Mouse (Mus musculus) adrenal gland, postnatal 0 days (tissue): ENCODE results near the gene Dmap1. TPM values are rescaled to one million over a fixed set of nuclear protein-coding genes. Genes with fewer than 3 reads are reported as not detected.

Experiments used
- polyA plus RNA-seq: library from polyadenylated mRNA; unstranded; fragments of >200 nt; fragmentation: Nextera tagmentation; extraction: Ambion mirVana; gene quantifications from 2 replicates; pipeline ENCODE4 v1.2.1, GENCODE M21; 2015

Dmap1 gene
- 36.1 and 45.0 TPM in 2 replicates for polyA plus RNA-seq

DNA sequence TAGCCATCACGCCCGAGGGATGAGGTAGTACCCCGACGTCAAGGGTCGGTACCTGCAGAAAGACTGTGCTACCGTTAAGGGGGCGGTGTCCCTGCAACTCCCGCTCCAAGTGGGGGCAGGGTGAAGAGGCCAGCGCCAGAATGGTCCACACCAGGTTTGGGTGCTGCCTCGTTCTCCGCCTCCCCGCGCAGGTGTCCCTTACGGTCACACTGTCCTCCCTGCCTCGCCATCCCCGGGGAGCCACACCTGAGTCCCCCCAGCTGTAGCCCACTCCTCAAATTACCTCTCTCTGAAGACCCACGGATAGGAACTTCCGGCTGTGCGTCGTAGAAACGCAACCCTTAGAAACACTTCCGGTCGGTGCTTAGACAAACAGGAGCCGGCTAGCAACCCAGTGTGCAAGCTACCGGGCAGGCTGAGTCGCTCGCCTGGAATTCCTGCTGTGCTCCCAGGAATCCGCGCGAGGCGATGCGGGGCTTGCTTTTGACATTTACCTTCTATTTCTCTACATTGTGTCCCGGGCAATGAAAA lies at the start of gene Dmap1:
TSS of gene Dmap1 (minus strand) at position 343 of the 531 bp plus-strand sequence.

GRCm38 (mm10) chr4:117724112-117724511 lies 42.0 kb upstream of the Dmap1 start, which contains the start of gene Gm12845:
Gene Gm12845 (plus strand): TSS chr4:117724412.

Other genes with a start within 250 kb of the Dmap1 start
- gene Rnf220, start 185.2 kb downstream of the Dmap1 start, polyA plus RNA-seq: 52.5 and 70.5 TPM in 2 replicates
- gene Eri3, start 131.9 kb downstream of the Dmap1 start, polyA plus RNA-seq: 114 and 119 TPM in 2 replicates
- not detected in 2 replicates for gene Gm12845, start 42.1 kb upstream of the Dmap1 start, polyA plus RNA-seq
- not detected in 2 replicates for gene Klf17, start 83.4 kb upstream of the Dmap1 start, polyA plus RNA-seq
- gene Slc6a9, start 152.2 kb upstream of the Dmap1 start, polyA plus RNA-seq: 5.9 and 10.5 TPM in 2 replicates
- gene Ccdc24, start 190.3 kb upstream of the Dmap1 start, polyA plus RNA-seq: 1.0 and 1.1 TPM in 2 replicates
- gene B4galt2, start 201.2 kb upstream of the Dmap1 start, polyA plus RNA-seq: 21.2 and 22.0 TPM in 2 replicates
- 317 and 371 TPM in 2 replicates for gene Atp6v0b, start 205.1 kb upstream of the Dmap1 start, polyA plus RNA-seq
- 6.3 and 9.2 TPM in 2 replicates for gene Dph2, start 209.8 kb upstream of the Dmap1 start, polyA plus RNA-seq
- gene Ipo13, start 232.7 kb upstream of the Dmap1 start, polyA plus RNA-seq: 22.4 and 24.2 TPM in 2 replicates
- gene Artn, start 247.5 kb upstream of the Dmap1 start, polyA plus RNA-seq: 0.16 and 0.40 TPM in 2 replicates